Mouse (Mus musculus) T-helper 17 cell (primary cell): ENCODE measurements at regions not wholly inside any gene's neighbourhood (a gene's known extent, or its start where the extent isn't known, plus 50 kb on each side); places are given as distances from the start of the nearest gene placed in this dataset.

Experiments used
- in situ Hi-C, 2 experiments: fragments of 300-600 bp; cut with MboI, MseI; formaldehyde crosslinking; loops; 1 replicate in 1 of 2; 2 replicates in 1 of 2; pipeline ENCODE4 v1.15.1; 2025; ENCODE audit warnings: high pct_unique_total_duplicates in 2 of 2

GRCm38 (mm10) chr2:106529746-106530145, 163.3 kb upstream of the Mpped2 start:
- in situ Hi-C loops: no loop called here

GRCm38 (mm10) chr2:106538329-106538728, 154.7 kb upstream of the Mpped2 start:
- in situ Hi-C loops: no loop called here

GRCm38 (mm10) chr2:106540176-106540575, 152.9 kb upstream of the Mpped2 start:
- in situ Hi-C loops: no loop called here

GRCm38 (mm10) chr2:106547117-106547516, 146.0 kb upstream of the Mpped2 start:
- in situ Hi-C loops: no loop called here

GRCm38 (mm10) chr2:106553666-106554065, 139.4 kb upstream of the Mpped2 start:
- in situ Hi-C loops: no loop called here

GRCm38 (mm10) chr2:106561571-106562090, 131.4 kb upstream of the Mpped2 start:
- in situ Hi-C loops: loop anchor here in 1 of 2 experiments (5.0 kb wide), 1 partner anchor 84 kb away; no protein-coding TSS in a partner anchor

- in situ Hi-C loops: no loop called here
Measured at GRCm38 (mm10) chr2:106570226-106570625, 122.8 kb upstream of the Mpped2 start.

- in situ Hi-C loops: no loop called here
Measured at GRCm38 (mm10) chr2:106571346-106571745, 121.7 kb upstream of the Mpped2 start.

- in situ Hi-C loops: no loop called here
Measured at GRCm38 (mm10) chr2:106571913-106572312, 121.2 kb upstream of the Mpped2 start.

- in situ Hi-C loops: no loop called here
Measured at GRCm38 (mm10) chr2:106576746-106577323, 116.2 kb upstream of the Mpped2 start.

- in situ Hi-C loops: no loop called here
Measured at GRCm38 (mm10) chr2:106578062-106578461, 115.0 kb upstream of the Mpped2 start.

GRCm38 (mm10) chr2:106580663-106581062, 112.4 kb upstream of the Mpped2 start:
- in situ Hi-C loops: no loop called here

GRCm38 (mm10) chr2:106621251-106621650, 71.8 kb upstream of the Mpped2 start:
- in situ Hi-C loops: no loop called here

GRCm38 (mm10) chr2:106622326-106622725, 70.7 kb upstream of the Mpped2 start:
- in situ Hi-C loops: no loop called here

- in situ Hi-C loops: no loop called here
Measured at GRCm38 (mm10) chr2:106623680-106624079, 69.4 kb upstream of the Mpped2 start.

- in situ Hi-C loops: no loop called here
Measured at GRCm38 (mm10) chr2:106631986-106632385, 61.1 kb upstream of the Mpped2 start.
